In the genomic region with DNA sequence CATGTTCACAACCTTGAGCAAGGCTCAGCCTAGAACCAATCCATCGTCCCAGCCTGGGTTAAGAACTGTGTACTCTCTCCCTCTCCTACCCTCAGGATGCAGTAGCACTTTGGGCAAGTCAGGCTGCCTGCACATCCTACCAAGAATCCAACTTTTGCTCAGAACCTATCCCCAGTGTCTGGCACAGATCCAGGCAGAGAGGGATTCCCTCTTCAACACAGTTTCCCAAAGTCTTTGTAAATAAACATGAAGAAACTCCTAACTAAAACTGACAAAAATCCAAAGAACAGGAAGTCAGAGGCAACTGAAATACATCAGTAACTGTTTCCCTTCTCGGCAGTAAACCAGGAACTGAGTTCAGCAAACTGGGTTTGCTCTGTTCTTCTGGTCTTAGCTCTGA, we compare ENCODE assay signal across 10 mouse cellular contexts.
DNase-seq lines count a peak whose midpoint lies in the region; ATAC-seq lines count a peak whose summit lies in the region.
"Had no signal": no experiment of that assay in that cellular context is flagged by ENCODE, and none has a peak within 500 bp of the region (broad histone marks: within the 10 kb centered on the region; RNA-seq: fewer than 3 reads in every experiment).

No protein-coding gene starts in this region.

- ATAC-seq in hindbrain, embryonic 14.5 days (ENCODE audit: low FRiP score) = no peak
- no peak for ATAC-seq in midbrain, embryonic 13.5 days
- no peak for ATAC-seq in kidney, embryonic 16.5 days (ENCODE audit: low FRiP score, low TSS enrichment)
- no peak for ATAC-seq in stomach, embryonic 15.5 days (ENCODE audit: insufficient read depth, low FRiP score, low read depth)
- no peak for ATAC-seq in forebrain, embryonic 11.5 days (replicated peaks; ENCODE audit: low FRiP score)

- 82% methylated on average over 2 of the region's 2 CpGs for WGBS in hindbrain, embryonic 10.5 days
- 91% methylated on average over 2 of the region's 2 CpGs for WGBS in hindbrain, embryonic 14.5 days
- WGBS in midbrain, embryonic 10.5 days = 83% methylated on average over 2 of the region's 2 CpGs
- 89% methylated on average over 2 of the region's 2 CpGs for WGBS in midbrain, embryonic 13.5 days
- WGBS in kidney, embryonic 16.5 days = 37% methylated on average over 2 of the region's 2 CpGs
- 46% methylated on average over 2 of the region's 2 CpGs for WGBS in stomach, embryonic 15.5 days
- 78% methylated on average over 2 of the region's 2 CpGs for WGBS in forebrain, embryonic 11.5 days

- no peaks in the 10 kb centered on the region for H3K27me3 ChIP-seq in hindbrain, embryonic 10.5 days (ENCODE audit: insufficient read depth, poor library complexity, severe bottlenecking)
- no peaks in the 10 kb centered on the region for H3K27me3 ChIP-seq in hindbrain, embryonic 14.5 days (ENCODE audit: control insufficient read depth, insufficient read depth, low read length)
- no peaks in the 10 kb centered on the region for H3K27me3 ChIP-seq in midbrain, embryonic 10.5 days (ENCODE audit: low read depth, poor library complexity, severe bottlenecking)
- no peaks in the 10 kb centered on the region for H3K27me3 ChIP-seq in midbrain, embryonic 13.5 days
- H3K27me3 ChIP-seq in kidney, embryonic 16.5 days (ENCODE audit: insufficient read depth, low read length) = no peaks in the 10 kb centered on the region
- no peaks in the 10 kb centered on the region for H3K27me3 ChIP-seq in stomach, embryonic 15.5 days (replicated peaks)
- no peaks in the 10 kb centered on the region for H3K27me3 ChIP-seq in forebrain, embryonic 11.5 days (ENCODE audit: control insufficient read depth, insufficient read depth, low read length)
- H3K27me3 ChIP-seq: hindbrain, embryonic 12.5 days had no signal

- peaks cover 51% of the 10 kb centered on the region for H3K4me1 ChIP-seq in hindbrain, embryonic 10.5 days (replicated peaks)
- H3K4me1 ChIP-seq in hindbrain, embryonic 14.5 days (replicated peaks; ENCODE audit: control insufficient read depth, insufficient read depth, low read length) = peaks cover 40% of the 10 kb centered on the region
- peaks cover 54% of the 10 kb centered on the region for H3K4me1 ChIP-seq in midbrain, embryonic 10.5 days
- H3K4me1 ChIP-seq in midbrain, embryonic 13.5 days (replicated peaks) = peaks cover 58% of the 10 kb centered on the region
- H3K4me1 ChIP-seq in kidney, embryonic 16.5 days (ENCODE audit: insufficient read depth, low read length) = peaks cover 63% of the 10 kb centered on the region
- peaks cover 56% of the 10 kb centered on the region for H3K4me1 ChIP-seq in stomach, embryonic 15.5 days
- H3K4me1 ChIP-seq in forebrain, embryonic 11.5 days (replicated peaks; ENCODE audit: control insufficient read depth, insufficient read depth, low read length) = peaks cover 17% of the 10 kb centered on the region

- H3K27ac ChIP-seq in hindbrain, embryonic 10.5 days = peak overlapping the region; percentile 35; the same call in 1 of the 2 replicates
- no peak overlapping the region for H3K27ac ChIP-seq in hindbrain, embryonic 14.5 days
- H3K27ac ChIP-seq in midbrain, embryonic 10.5 days (replicated peaks) = peak overlapping the region; percentile 39; the same call in 1 of the 2 replicates
- no peak overlapping the region for H3K27ac ChIP-seq in midbrain, embryonic 13.5 days
- peak overlapping the region; percentile 70; the same call in 1 of the 2 replicates for H3K27ac ChIP-seq in kidney, embryonic 16.5 days (ENCODE audit: low read length)
- peak overlapping the region; percentile 41; the same call in 1 of the 2 replicates for H3K27ac ChIP-seq in stomach, embryonic 15.5 days
- no peak overlapping the region for H3K27ac ChIP-seq in forebrain, embryonic 11.5 days (ENCODE audit: low read depth, low read length)
- H3K27ac ChIP-seq: hindbrain, embryonic 12.5 days had no signal

- H3K9me3 ChIP-seq in hindbrain, embryonic 10.5 days = no peaks in the 10 kb centered on the region
- H3K9me3 ChIP-seq in hindbrain, embryonic 14.5 days (ENCODE audit: control insufficient read depth, low read length) = no peaks in the 10 kb centered on the region
- H3K9me3 ChIP-seq in midbrain, embryonic 10.5 days (replicated peaks) = no peaks in the 10 kb centered on the region
- H3K9me3 ChIP-seq in midbrain, embryonic 13.5 days = no peaks in the 10 kb centered on the region
- H3K9me3 ChIP-seq in kidney, embryonic 16.5 days (ENCODE audit: low read length) = no peaks in the 10 kb centered on the region
- no peaks in the 10 kb centered on the region for H3K9me3 ChIP-seq in stomach, embryonic 15.5 days
- no peaks in the 10 kb centered on the region for H3K9me3 ChIP-seq in forebrain, embryonic 11.5 days (ENCODE audit: control insufficient read depth, low read length)
- H3K9me3 ChIP-seq: hindbrain, embryonic 12.5 days had no signal

- H3K9ac ChIP-seq in hindbrain, embryonic 14.5 days = no peak overlapping the region
- H3K9ac ChIP-seq in midbrain, embryonic 13.5 days (replicated peaks) = no peak overlapping the region
- no peak overlapping the region for H3K9ac ChIP-seq in kidney, embryonic 16.5 days (replicated peaks; ENCODE audit: low read length)
- no peak overlapping the region for H3K9ac ChIP-seq in stomach, embryonic 15.5 days
- H3K9ac ChIP-seq in forebrain, embryonic 11.5 days (ENCODE audit: low read length) = no peak overlapping the region
- H3K9ac ChIP-seq: hindbrain, embryonic 12.5 days had no signal

- DNase-seq in hindbrain, embryonic 10.5 days (ENCODE audit: low spot score) = no peak
- no peak for DNase-seq in hindbrain, embryonic 14.5 days (ENCODE audit: low spot score)
- DNase-seq in midbrain, embryonic 10.5 days (ENCODE audit: low spot score) = no peak
- no peak for DNase-seq in forebrain, embryonic 11.5 days (ENCODE audit: low spot score)
- DNase-seq: layer of hippocampus, adult 9-11 months had no signal

- no peak overlapping the region for H3K4me3 ChIP-seq in hindbrain, embryonic 10.5 days
- H3K4me3 ChIP-seq in hindbrain, embryonic 14.5 days (replicated peaks; ENCODE audit: low read length) = no peak overlapping the region
- no peak overlapping the region for H3K4me3 ChIP-seq in midbrain, embryonic 10.5 days
- no peak overlapping the region for H3K4me3 ChIP-seq in midbrain, embryonic 13.5 days (replicated peaks)
- H3K4me3 ChIP-seq in kidney, embryonic 16.5 days (ENCODE audit: low read length) = no peak overlapping the region
- no peak overlapping the region for H3K4me3 ChIP-seq in stomach, embryonic 15.5 days (replicated peaks)
- no peak overlapping the region for H3K4me3 ChIP-seq in forebrain, embryonic 11.5 days (ENCODE audit: low read depth, low read length)
- H3K4me3 ChIP-seq: erythroblast, embryonic 14.5 days; hindbrain, embryonic 12.5 days had no signal

- no peak overlapping the region for H3K4me2 ChIP-seq in hindbrain, embryonic 14.5 days (replicated peaks)
- no peak overlapping the region for H3K4me2 ChIP-seq in midbrain, embryonic 13.5 days (replicated peaks)
- H3K4me2 ChIP-seq in kidney, embryonic 16.5 days (replicated peaks; ENCODE audit: low read depth, low read length) = no peak overlapping the region
- no peak overlapping the region for H3K4me2 ChIP-seq in stomach, embryonic 15.5 days
- no peak overlapping the region for H3K4me2 ChIP-seq in forebrain, embryonic 11.5 days (ENCODE audit: low read depth, low read length, severe bottlenecking)
- H3K4me2 ChIP-seq: hindbrain, embryonic 12.5 days had no signal

- H3K36me3 ChIP-seq in hindbrain, embryonic 10.5 days = 0 out of 2 replicates have a peak, but pooled peaks cover 6% of the 10 kb centered on the region
- no peaks in the 10 kb centered on the region for H3K36me3 ChIP-seq in hindbrain, embryonic 14.5 days (replicated peaks; ENCODE audit: control insufficient read depth, insufficient read depth)
- H3K36me3 ChIP-seq in midbrain, embryonic 10.5 days = peaks cover 22% of the 10 kb centered on the region
- H3K36me3 ChIP-seq in midbrain, embryonic 13.5 days = 0 out of 2 replicates have a peak, but pooled peaks cover 3% of the 10 kb centered on the region
- H3K36me3 ChIP-seq in kidney, embryonic 16.5 days (ENCODE audit: insufficient read depth, low read length) = no peaks in the 10 kb centered on the region
- no peaks in the 10 kb centered on the region for H3K36me3 ChIP-seq in stomach, embryonic 15.5 days
- H3K36me3 ChIP-seq in forebrain, embryonic 11.5 days (ENCODE audit: control insufficient read depth, insufficient read depth, low read length) = no peaks in the 10 kb centered on the region
- H3K36me3 ChIP-seq: hindbrain, embryonic 12.5 days had no signal

Comparison
In these comparisons a context has a peak if more than half of its experiments do, and no peak if none do; other contexts are left out.
1. H3K27ac ChIP-seq: peak in hindbrain, embryonic 10.5 days (single experiment), midbrain, embryonic 10.5 days (single experiment), kidney, embryonic 16.5 days (single experiment) and stomach, embryonic 15.5 days (single experiment); none in hindbrain, embryonic 14.5 days (single experiment), midbrain, embryonic 13.5 days (single experiment) and forebrain, embryonic 11.5 days (single experiment).